ENCODE assay signal across 8 mouse cellular contexts in the genomic region with DNA sequence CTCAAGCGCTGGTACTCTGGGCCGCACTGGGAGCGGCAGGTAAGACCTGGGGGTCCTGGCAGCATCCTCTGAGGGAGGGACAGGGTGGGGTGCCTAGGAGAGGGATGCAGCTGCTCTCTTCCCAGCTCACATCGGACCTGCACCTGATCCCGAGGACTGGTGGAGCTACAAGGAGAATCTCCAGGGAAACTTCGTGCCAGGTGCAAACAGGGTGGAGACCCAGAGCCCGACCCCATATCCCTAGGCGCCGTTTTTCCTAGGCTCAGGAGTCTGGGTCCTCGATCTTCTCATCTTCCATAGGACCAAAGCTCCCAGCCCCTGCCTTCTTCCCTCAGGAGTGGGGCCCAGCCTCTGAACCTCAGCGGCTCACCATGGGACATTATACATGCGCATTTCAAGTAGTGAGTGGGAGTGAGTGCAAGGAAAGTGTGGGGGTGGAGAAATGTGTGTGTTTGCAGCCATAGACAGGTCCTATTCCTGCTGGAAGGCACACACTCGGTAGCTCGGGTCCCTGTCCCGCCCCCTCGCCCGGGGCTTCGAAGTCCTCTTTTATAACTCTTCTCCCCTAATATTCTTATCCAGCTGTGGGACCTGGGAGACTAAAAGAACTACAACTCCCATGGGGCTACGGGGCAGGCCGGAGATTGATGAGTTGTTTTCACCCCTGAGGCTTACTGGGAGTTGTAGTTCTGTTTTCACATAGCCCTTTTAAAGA. TPM values are rescaled to one million over a fixed set of nuclear protein-coding genes. Genes with fewer than 3 reads are reported as not detected.
DNase-seq lines count a peak whose midpoint lies in the region; ATAC-seq and TF ChIP-seq lines count a peak whose summit lies in the region.

No protein-coding gene starts in this region.

- 4% methylated on average over 20 of the region's 20 CpGs for WGBS in spleen, adult 2 months
- WGBS in embryonic facial prominence, embryonic 12.5 days, result under 1% methylated on average over 20 of the region's 20 CpGs
- WGBS in limb, embryonic 15.5 days, result 1% methylated on average over 20 of the region's 20 CpGs
- under 1% methylated on average over 19 of the region's 20 CpGs for WGBS in midbrain, postnatal 0 days

- peak overlapping the region; percentile 18; the same call in 1 of the 2 replicates for H3K4me3 ChIP-seq in spleen, adult 2 months (ENCODE audit: extremely low read depth, insufficient read depth, insufficient read length)
- peak overlapping the region; percentile 43 for H3K4me3 ChIP-seq in embryonic facial prominence, embryonic 12.5 days
- H3K4me3 ChIP-seq in limb, embryonic 15.5 days, result peak overlapping the region; percentile 47
- H3K4me3 ChIP-seq in midbrain, postnatal 0 days (ENCODE audit: low read depth, low read length), result peak overlapping the region; percentile 56
- H3K4me3 ChIP-seq in testis, adult 2 months (ENCODE audit: control insufficient read depth, low read depth, low read length), result peak overlapping the region; percentile 42

- no peak for TF ChIP-seq CTCF in spleen, adult 2 months (IDR thresholded peaks at IDR 0.05; ENCODE audit: extremely low read depth, insufficient read depth, insufficient read length, insufficient replicate concordance)
- no peak for TF ChIP-seq CTCF in midbrain, postnatal 0 days (IDR thresholded peaks at IDR 0.05)
- no peak for TF ChIP-seq CTCF in testis, adult 2 months (IDR thresholded peaks at IDR 0.05; ENCODE audit: control insufficient read depth, insufficient read depth, insufficient replicate concordance, low read depth, low read length)

- peaks cover 18% of the 10 kb centered on the region for H3K4me1 ChIP-seq in spleen, adult 2 months (ENCODE audit: control insufficient read depth, insufficient read depth, insufficient read length)
- H3K4me1 ChIP-seq in embryonic facial prominence, embryonic 12.5 days, result peaks cover 33% of the 10 kb centered on the region
- peaks cover 35% of the 10 kb centered on the region for H3K4me1 ChIP-seq in limb, embryonic 15.5 days
- peaks cover 16% of the 10 kb centered on the region for H3K4me1 ChIP-seq in midbrain, postnatal 0 days (ENCODE audit: insufficient read depth, low read length)
- H3K4me1 ChIP-seq in testis, adult 2 months (ENCODE audit: control insufficient read depth, insufficient read depth, low read length), result peaks cover 32% of the 10 kb centered on the region

- no peak for ATAC-seq in embryonic facial prominence, embryonic 12.5 days (ENCODE audit: insufficient number of reproducible peaks, insufficient read depth, low FRiP score, low TSS enrichment)
- no peak for ATAC-seq in limb, embryonic 15.5 days (ENCODE audit: insufficient number of reproducible peaks, low FRiP score, low TSS enrichment, low read depth)
- peak; percentile 0; the same call in 1 of the 2 replicates for ATAC-seq in midbrain, postnatal 0 days (ENCODE audit: low FRiP score)

- peak in 1 of 2 experiments; percentile 70 for DNase-seq in spleen, adult 2 months (ENCODE audit: low read depth in 1 of 2, low spot score in 2 of 2)
- DNase-seq in spleen, adult 12 weeks (ENCODE audit: low spot score), result no peak
- peak; percentile 84 to 91 for DNase-seq in heart, adult 9 months (ENCODE audit: low spot score in 2 of 2)
- peak; percentile 91 for DNase-seq in kidney, adult 9 months
- DNase-seq in midbrain, postnatal 0 days (ENCODE audit: low spot score), result peak; percentile 89

- H3K9me3 ChIP-seq in embryonic facial prominence, embryonic 12.5 days, result no peaks in the 10 kb centered on the region
- no peaks in the 10 kb centered on the region for H3K9me3 ChIP-seq in limb, embryonic 15.5 days
- no peaks in the 10 kb centered on the region for H3K9me3 ChIP-seq in midbrain, postnatal 0 days (ENCODE audit: low read length)

- H3K27me3 ChIP-seq in spleen, adult 2 months (ENCODE audit: control insufficient read depth, insufficient read depth, low read length), result peaks cover 11% of the 10 kb centered on the region
- H3K27me3 ChIP-seq in embryonic facial prominence, embryonic 12.5 days, result peaks cover 26% of the 10 kb centered on the region
- H3K27me3 ChIP-seq in limb, embryonic 15.5 days, result peaks cover 24% of the 10 kb centered on the region
- H3K27me3 ChIP-seq in midbrain, postnatal 0 days (ENCODE audit: insufficient read depth, low read length), result no peaks in the 10 kb centered on the region
- no peaks in the 10 kb centered on the region; the same call in 1 of the 2 replicates for H3K27me3 ChIP-seq in testis, adult 2 months (ENCODE audit: control insufficient read depth, insufficient read depth, low read length)

- H3K4me2 ChIP-seq in embryonic facial prominence, embryonic 12.5 days (replicated peaks), result peak overlapping the region; percentile 89
- H3K4me2 ChIP-seq in limb, embryonic 15.5 days, result peak overlapping the region; percentile 92
- H3K4me2 ChIP-seq in midbrain, postnatal 0 days (ENCODE audit: low read depth, low read length, poor library complexity, severe bottlenecking), result peak overlapping the region; percentile 94

- peak overlapping the region; percentile 53 for H3K9ac ChIP-seq in embryonic facial prominence, embryonic 12.5 days
- peak overlapping the region; percentile 54 for H3K9ac ChIP-seq in limb, embryonic 15.5 days
- peak overlapping the region; percentile 80 for H3K9ac ChIP-seq in midbrain, postnatal 0 days (replicated peaks; ENCODE audit: low read length, poor library complexity, severe bottlenecking)

- TF ChIP-seq POLR2A in spleen, adult 2 months (IDR thresholded peaks at IDR 0.05; ENCODE audit: low read depth, low read length), result no peak
- no peak for TF ChIP-seq POLR2A in testis, adult 2 months (IDR thresholded peaks at IDR 0.05; ENCODE audit: control insufficient read depth, low read depth, low read length)

- no peaks in the 10 kb centered on the region for H3K36me3 ChIP-seq in spleen, adult 2 months (ENCODE audit: control insufficient read depth, insufficient read depth, low read length)
- H3K36me3 ChIP-seq in embryonic facial prominence, embryonic 12.5 days, result no peaks in the 10 kb centered on the region
- H3K36me3 ChIP-seq in limb, embryonic 15.5 days, result no peaks in the 10 kb centered on the region
- H3K36me3 ChIP-seq in midbrain, postnatal 0 days (ENCODE audit: insufficient read depth, low read length), result no peaks in the 10 kb centered on the region
- H3K36me3 ChIP-seq in testis, adult 2 months (ENCODE audit: control insufficient read depth, insufficient read depth, low read length), result no peaks in the 10 kb centered on the region

- no peak overlapping the region for H3K27ac ChIP-seq in spleen, adult 2 months (ENCODE audit: insufficient read depth, low read length)
- H3K27ac ChIP-seq in embryonic facial prominence, embryonic 12.5 days, result 0 out of 2 replicates have a peak overlapping the region, but pooled peaks have one; percentile 60
- no peak overlapping the region; the same call in 1 of the 2 replicates for H3K27ac ChIP-seq in limb, embryonic 15.5 days
- H3K27ac ChIP-seq in midbrain, postnatal 0 days (ENCODE audit: low read depth, low read length), result peak overlapping the region; percentile 95
- H3K27ac ChIP-seq in testis, adult 2 months (ENCODE audit: control insufficient read depth, insufficient read depth, low read depth, low read length), result no peak overlapping the region

RNA-seq across cellular contexts. Expression of gene Car11, which starts 0.8 kb away (rescaled TPM):
- 2.4 and 4.6 TPM in 2 replicates for polyA plus RNA-seq in spleen, adult 2 months (2012; rRNA removed)
- polyA plus RNA-seq in embryonic facial prominence, embryonic 12.5 days (2016; fragmentation: Nextera tagmentation; extraction: Ambion mirVana), result 11.5 and 14.1 TPM in 2 replicates
- polyA plus RNA-seq in limb, embryonic 15.5 days (2015; fragmentation: Nextera tagmentation; extraction: Ambion mirVana), result 13.3 and 13.7 TPM in 2 replicates
- 118 and 130 TPM in 2 replicates for total RNA-seq in midbrain, postnatal 0 days (2014; rRNA removed)
- polyA plus RNA-seq in midbrain, postnatal 0 days (2015; fragmentation: Nextera tagmentation; extraction: Ambion mirVana), result 107 and 114 TPM in 2 replicates
- 2.3 and 3.3 TPM in 2 replicates for polyA plus RNA-seq in testis, adult 2 months (2012; rRNA removed)

RNA-seq across cellular contexts. Expression of gene Dbp, which starts 4.4 kb away (rescaled TPM):
- polyA plus RNA-seq in spleen, adult 2 months (2012; rRNA removed), result 20.0 and 30.1 TPM in 2 replicates
- polyA plus RNA-seq in embryonic facial prominence, embryonic 12.5 days (2016; fragmentation: Nextera tagmentation; extraction: Ambion mirVana), result 6.9 and 11.5 TPM in 2 replicates
- polyA plus RNA-seq in limb, embryonic 15.5 days (2015; fragmentation: Nextera tagmentation; extraction: Ambion mirVana), result 4.3 and 4.7 TPM in 2 replicates
- total RNA-seq in midbrain, postnatal 0 days (2014; rRNA removed), result 8.4 and 9.6 TPM in 2 replicates
- polyA plus RNA-seq in midbrain, postnatal 0 days (2015; fragmentation: Nextera tagmentation; extraction: Ambion mirVana), result 4.6 and 4.8 TPM in 2 replicates
- polyA plus RNA-seq in testis, adult 2 months (2012; rRNA removed), result 11.2 and 12.9 TPM in 2 replicates

RNA-seq across cellular contexts. Expression of gene Sec1, which starts 6.3 kb away (rescaled TPM):
- polyA plus RNA-seq in spleen, adult 2 months (2012; rRNA removed), result 0.68 and 1.5 TPM in 2 replicates
- polyA plus RNA-seq in embryonic facial prominence, embryonic 12.5 days (2016; fragmentation: Nextera tagmentation; extraction: Ambion mirVana), result 2.9 and 3.1 TPM in 2 replicates
- 0.56 and 0.97 TPM in 2 replicates for polyA plus RNA-seq in limb, embryonic 15.5 days (2015; fragmentation: Nextera tagmentation; extraction: Ambion mirVana)
- total RNA-seq in midbrain, postnatal 0 days (2014; rRNA removed), result 0.28 and 1.0 TPM in 2 replicates
- 0.37 and 0.79 TPM in 2 replicates for polyA plus RNA-seq in midbrain, postnatal 0 days (2015; fragmentation: Nextera tagmentation; extraction: Ambion mirVana)
- 61.0 and 71.6 TPM in 2 replicates for polyA plus RNA-seq in testis, adult 2 months (2012; rRNA removed)

RNA-seq across cellular contexts. Expression of gene Rpl18, which starts 14.8 kb away (rescaled TPM):
- 1,792 and 2,504 TPM in 2 replicates for polyA plus RNA-seq in spleen, adult 2 months (2012; rRNA removed)
- 926 and 973 TPM in 2 replicates for polyA plus RNA-seq in embryonic facial prominence, embryonic 12.5 days (2016; fragmentation: Nextera tagmentation; extraction: Ambion mirVana)
- 942 and 1,034 TPM in 2 replicates for polyA plus RNA-seq in limb, embryonic 15.5 days (2015; fragmentation: Nextera tagmentation; extraction: Ambion mirVana)
- total RNA-seq in midbrain, postnatal 0 days (2014; rRNA removed), result 801 and 989 TPM in 2 replicates
- 473 and 492 TPM in 2 replicates for polyA plus RNA-seq in midbrain, postnatal 0 days (2015; fragmentation: Nextera tagmentation; extraction: Ambion mirVana)
- polyA plus RNA-seq in testis, adult 2 months (2012; rRNA removed), result 517 and 652 TPM in 2 replicates

RNA-seq across cellular contexts. Expression of gene Ntn5, which starts 16.6 kb away (rescaled TPM):
- 2.2 and 5.1 TPM in 2 replicates for polyA plus RNA-seq in spleen, adult 2 months (2012; rRNA removed)
- polyA plus RNA-seq in embryonic facial prominence, embryonic 12.5 days (2016; fragmentation: Nextera tagmentation; extraction: Ambion mirVana), result 0.67 and 0.73 TPM in 2 replicates
- polyA plus RNA-seq in limb, embryonic 15.5 days (2015; fragmentation: Nextera tagmentation; extraction: Ambion mirVana), result 0.50 and 2.6 TPM in 2 replicates
- 1.3 and 1.4 TPM in 2 replicates for total RNA-seq in midbrain, postnatal 0 days (2014; rRNA removed)
- polyA plus RNA-seq in midbrain, postnatal 0 days (2015; fragmentation: Nextera tagmentation; extraction: Ambion mirVana), result 0.37 and 0.73 TPM in 2 replicates
- 6.5 and 10.8 TPM in 2 replicates for polyA plus RNA-seq in testis, adult 2 months (2012; rRNA removed)

Comparison
In these comparisons a context has a peak if more than half of its experiments do, and no peak if none do; other contexts are left out.
1. H3K27ac ChIP-seq: peak in embryonic facial prominence, embryonic 12.5 days (single experiment) and midbrain, postnatal 0 days (single experiment); none in spleen, adult 2 months (single experiment), limb, embryonic 15.5 days (single experiment) and testis, adult 2 months (single experiment).
2. RNA of gene Sec1, which starts 6.3 kb away (polyA plus RNA-seq): 61.0 to 71.6 TPM in testis, adult 2 months; 2.9 to 3.1 TPM in embryonic facial prominence, embryonic 12.5 days, 0.68 to 1.5 TPM in spleen, adult 2 months, 0.56 to 0.97 TPM in limb, embryonic 15.5 days and 0.37 to 0.79 TPM in midbrain, postnatal 0 days; every median in the first group is over 10 times any median in the second.
3. Peak in every context shown above with its lines, with median percentiles within 50 percentile points of each other: H3K4me3 ChIP-seq, H3K4me2 ChIP-seq and H3K9ac ChIP-seq.